Mouse (Mus musculus): ENCODE measurements at regions not wholly inside any gene's neighbourhood (a gene's known extent, or its start where the extent isn't known, plus 50 kb on each side); places are given as distances from the start of the nearest gene placed in this dataset.
A peak's percentile ranks its signal among the peaks of the same experiment; 100 is the strongest.

DNA sequence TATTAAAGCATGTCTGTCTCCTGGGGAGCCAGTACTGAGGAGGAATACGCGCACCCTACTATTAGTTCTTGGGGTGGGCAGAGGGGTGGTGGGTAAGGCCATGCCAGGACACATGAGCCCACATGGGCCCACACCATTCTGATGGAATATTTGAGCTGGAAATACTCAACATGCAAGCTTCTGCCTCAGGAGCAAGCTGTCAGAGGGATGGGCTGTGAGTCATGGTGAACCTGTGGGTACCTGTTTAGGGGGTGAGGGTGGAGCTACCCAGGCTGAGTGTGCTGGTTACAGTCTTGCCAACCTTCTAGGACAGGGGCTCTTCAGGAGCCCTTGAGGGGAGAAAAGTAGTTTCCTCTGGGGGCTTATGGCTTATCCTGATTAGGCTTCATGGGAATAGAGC, 264.9 kb downstream of the Bcl11a start:
- no peak for DNase-seq

DNA sequence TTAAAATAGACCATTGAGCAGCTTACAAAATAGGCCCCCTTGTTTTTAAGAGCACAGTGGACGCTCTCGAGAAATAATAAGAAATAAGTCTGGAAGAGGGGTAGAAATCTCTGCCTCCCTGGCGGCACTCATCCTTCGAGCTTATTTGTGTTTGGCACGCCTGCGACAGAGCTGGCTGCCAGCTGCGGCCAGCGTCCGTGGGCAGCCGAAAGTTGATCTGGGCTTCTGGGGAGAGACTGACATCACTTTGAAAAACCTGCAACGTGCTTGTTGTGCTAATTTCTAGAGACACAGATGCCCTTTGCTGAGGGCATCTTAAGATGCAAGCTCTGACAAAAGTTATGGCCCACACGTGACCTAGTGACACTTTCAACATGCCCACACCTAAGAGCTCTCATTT, 269.4 kb downstream of the Bcl11a start:
- no peak for DNase-seq

DNA sequence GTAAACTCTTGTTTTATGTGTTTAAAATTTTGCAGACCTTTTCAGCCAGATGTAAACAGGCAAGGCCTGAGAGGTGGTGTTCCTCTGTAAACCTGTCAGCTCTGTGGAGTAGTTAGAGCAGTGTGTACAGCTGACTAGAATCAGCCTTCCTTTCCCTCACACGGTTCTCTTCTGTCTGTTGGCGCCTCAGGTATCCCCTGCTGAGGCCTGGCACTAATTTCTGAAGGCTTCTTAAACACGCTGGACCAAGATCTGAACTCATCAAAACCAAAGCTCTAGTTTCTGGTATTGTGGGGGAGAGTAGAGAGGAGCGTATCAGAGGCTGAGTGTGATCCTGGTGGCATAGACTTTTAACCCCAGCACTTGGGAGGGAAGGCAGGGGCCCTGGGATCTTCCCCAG, 270.9 kb downstream of the Bcl11a start:
- DNase-seq = no peak

DNA sequence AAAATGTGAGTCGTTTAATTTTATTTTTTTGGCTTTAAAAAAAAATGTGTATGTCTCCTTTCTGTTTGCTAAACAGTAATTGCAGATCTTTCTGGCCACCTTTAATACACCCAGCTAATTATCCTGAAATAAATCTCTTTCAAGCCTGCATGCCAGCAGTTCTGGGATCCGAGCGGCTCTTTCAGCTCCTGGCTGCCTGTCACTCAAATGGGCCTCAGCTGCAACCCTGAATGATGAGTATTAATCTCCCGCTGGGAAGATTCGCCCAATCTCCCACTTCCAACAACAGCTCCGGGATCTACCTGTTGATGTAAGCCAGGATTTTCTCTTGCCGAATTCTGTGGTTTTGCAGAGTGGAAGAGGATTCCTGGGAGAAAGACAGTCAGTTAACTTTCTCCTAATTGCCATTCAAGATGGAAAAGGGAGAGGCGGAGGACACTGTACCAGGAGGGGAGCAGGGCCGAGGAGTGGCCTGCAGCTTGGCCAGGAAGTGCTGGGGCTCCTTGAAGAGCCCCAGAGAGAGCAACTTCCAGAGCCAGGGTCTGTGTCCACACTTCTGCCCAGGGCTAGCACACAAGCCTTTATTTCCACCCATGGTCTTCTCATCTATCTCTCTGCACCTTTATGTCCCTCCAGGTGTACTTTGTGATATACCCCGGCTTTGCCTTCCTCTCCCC, 272.2 kb downstream of the Bcl11a start:
- no peak for DNase-seq

DNA sequence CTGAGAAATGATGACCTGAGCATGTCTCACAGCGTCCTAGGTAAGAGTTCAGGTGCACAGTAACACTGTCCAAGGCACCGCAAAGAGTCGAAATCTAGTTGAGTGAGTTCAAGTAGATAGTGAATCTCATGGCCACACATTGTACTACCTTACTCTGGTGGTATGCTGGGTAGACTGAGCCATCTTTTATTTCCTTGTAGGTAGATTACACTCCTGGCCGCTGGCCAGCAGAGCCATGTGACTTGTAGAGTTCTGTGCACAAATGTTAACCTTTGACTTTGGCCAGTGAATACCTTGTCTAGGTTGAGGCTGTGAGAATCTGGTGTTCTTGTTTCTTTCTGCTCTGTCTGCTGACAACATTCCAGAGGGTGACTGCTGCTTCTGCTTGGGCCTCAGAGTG, 273.0 kb downstream of the Bcl11a start:
- DNase-seq = no peak

DNA sequence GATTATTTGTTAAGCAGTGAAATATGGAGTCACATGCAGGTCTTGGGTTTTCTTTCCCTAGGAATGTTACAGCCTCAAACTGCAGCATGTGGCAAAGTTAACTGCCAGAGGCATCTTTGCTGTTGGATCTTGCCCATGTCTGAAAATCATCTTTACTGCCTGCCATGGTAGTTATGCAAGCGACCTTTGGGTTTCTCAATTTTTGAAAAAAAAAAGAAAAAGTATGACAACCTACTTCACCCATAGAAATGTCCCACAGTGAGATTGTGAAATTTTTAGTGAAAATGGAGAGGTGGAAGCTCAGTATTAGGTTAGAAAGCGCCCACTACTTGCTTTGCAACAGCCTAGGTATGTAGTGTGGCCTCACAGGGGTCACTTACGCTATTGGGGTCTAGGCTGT, 274.2 kb downstream of the Bcl11a start:
- DNase-seq = no peak

DNA sequence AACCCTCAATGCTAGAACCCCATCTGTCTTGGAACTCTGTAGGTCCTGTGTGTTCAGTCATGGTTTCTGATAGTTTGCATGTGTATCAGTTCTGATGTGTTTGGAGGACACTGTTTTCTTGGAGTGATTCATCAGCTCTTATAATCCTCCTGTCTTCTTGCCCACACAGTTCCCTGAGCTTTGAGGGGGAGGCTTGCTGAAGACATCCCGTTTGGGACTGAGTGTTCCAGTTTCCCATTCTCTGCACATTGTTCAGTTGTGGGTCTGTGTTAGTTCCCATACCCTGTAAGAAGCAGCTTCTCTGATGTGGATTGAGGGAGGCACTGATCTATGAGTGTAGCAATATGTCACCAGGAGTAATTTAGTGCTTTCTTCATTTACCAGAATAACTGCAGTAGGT, 275.2 kb downstream of the Bcl11a start:
- no peak for DNase-seq

DNA sequence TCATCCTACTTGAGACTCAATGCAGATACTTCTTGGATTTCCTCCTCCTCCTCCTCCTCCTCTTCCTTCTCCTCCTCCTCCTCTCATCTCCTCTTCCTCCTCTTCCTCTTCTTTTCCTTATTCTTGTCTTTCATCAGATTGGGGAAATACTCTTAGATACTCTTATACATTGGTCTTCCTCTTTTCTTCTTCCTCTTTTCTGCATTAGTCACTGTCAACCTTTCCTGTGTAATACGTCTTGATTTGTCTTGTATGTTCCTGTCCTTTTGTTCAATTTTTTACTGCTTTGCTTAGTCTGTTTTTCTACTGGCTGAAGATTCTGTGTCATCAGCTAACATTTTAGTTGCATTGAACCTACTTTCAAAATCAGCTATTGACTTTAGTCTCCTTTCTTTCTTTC, 279.5 kb downstream of the Bcl11a start:
- no peak for DNase-seq

DNA sequence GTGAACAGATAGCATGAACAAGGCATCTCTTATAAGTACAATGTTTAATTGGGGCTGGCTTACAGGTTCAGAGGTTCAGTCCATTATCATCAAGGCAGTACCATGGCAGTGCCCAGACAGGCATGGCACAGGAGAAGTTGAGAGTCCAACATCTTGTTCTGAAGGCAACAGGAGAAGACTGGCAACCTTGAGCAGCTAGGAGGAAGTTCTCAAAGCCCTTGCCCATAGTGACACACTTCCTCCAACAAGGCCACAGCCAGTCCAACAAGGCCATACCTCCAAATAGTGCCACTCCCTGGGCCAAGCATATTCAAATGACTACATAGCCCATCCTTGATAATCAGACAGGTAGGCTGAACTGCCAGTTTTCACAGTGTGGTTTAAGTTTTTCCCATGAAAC, 281.2 kb downstream of the Bcl11a start:
- no peak for DNase-seq

DNA sequence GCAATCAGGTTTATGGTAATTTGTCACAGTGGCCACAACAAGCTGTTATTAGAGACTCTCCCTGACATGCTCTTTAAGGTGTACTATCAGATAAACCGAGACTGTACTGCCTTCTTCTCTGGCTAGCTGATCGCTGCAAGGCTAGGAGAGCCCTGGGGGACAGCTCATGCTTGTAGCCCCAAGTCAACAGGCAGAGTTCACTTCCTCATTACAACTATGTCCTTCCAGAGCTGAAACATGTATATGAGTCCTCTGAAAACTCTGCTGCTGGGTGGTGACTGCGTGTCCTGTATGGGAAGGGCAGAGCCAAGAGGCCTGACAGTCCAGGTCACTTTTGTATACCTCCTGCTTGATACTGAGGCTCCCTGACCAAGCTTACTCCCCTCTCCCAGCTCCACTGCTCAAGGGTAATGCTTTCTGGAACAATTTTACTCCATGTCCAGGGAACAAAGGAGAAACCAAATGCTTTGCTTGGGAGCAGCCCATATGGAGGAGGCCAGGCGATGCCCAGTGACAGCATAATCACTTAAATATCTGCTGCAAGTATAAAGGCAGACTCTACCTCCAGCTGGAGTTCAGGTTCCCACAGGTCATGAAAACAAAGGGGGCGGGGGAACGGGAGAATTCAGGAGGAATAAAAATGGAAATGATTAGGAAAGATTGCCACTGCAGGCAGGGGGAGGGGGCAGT, 284.3 kb downstream of the Bcl11a start:
- DNase-seq = no peak

DNA sequence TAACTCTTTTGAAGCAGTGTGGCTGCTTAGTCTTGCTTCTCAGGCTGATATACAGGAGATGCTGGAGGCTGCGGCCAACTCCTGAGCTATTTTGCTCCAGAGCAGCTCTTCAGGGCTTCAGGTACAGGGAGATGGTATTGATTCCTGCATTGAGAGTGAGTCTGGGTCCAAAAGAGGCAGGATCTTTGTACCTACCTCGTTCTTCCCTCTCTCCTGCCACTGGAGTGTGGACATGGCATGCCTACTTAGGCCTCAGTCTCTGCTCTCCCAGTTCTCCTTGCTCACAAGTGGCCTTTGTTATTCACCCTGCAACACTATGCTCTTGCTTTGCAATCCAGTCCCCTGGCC, 284.8 kb downstream of the Bcl11a start:
- no peak for DNase-seq

DNA sequence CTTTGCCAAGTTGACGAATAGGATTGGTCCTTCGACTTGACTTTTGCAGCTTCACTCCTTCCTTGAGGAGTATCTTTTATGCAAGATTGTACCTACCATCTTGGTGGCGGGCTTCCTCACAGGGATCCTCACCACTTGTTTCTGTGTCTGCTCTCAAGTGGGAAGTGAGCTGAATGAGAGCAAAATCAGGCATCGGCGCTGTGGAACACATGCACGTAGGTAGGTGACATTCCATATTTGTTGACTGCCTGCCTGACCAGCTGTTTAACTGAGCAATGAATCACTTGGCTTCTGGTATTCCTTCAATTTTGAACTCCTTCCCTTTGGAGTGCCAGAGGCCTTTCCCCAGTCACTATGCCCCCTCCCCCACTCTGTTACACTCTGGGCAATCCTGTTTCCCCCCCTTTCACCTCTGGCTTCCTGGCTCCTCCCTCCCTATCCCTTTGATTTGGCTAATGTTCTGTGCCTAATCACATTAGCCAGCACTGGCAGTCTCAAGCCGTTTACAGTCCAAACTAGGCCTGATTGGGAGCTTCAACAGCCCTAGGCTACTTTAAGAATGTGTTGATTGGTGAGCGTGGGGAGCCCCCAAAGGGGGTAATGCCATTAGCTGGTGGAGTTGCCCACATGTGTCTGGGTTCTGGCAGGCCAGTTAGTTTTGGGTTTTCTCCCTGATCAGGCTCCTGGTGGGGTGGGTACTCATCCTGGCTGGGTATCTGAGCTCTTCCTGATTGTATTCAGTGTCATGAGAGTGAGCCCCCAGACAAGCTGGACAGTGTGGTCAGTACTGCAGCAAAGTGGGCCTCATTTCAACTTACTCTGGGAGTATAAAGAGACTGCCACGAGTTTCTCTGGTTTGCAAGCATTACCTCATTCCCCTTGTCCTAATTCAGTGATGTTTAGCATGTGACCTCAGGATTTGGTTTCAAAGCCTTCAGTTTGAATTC, 285.8 kb downstream of the Bcl11a start:
- DNase-seq = peak; percentile 19

DNA sequence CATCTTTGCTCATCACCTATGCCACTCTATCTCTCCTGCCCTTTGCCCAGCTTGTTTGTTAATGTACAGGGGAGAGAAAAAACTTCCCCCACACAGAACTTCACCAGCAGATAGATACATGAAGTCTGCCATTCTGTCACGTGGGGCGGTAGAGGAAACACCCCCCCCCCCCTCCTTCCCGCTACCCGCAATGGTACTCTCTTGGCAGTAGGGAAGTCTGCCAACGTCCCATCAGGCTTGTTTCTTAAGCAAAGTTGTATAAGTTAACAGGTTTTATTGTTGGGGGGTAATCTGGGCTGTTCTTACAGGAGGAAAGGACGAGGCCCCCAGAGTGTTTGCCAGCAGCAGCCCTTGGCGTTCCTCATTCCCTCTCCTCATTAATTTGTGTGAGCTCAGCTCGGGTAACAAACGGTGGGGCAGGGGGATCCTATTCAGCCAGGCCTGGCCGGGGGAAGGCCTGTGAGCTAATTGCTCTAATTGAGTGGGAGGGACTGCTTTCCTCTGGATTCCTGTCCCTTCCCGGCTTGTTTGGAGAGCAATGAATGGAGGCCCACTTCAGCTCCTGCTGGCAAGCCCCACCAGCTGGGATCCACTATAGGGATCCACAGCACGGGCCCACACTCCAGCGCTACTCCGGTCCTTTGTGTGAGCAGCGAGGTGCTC, 292.5 kb downstream of the Bcl11a start:
- DNase-seq = no peak

DNA sequence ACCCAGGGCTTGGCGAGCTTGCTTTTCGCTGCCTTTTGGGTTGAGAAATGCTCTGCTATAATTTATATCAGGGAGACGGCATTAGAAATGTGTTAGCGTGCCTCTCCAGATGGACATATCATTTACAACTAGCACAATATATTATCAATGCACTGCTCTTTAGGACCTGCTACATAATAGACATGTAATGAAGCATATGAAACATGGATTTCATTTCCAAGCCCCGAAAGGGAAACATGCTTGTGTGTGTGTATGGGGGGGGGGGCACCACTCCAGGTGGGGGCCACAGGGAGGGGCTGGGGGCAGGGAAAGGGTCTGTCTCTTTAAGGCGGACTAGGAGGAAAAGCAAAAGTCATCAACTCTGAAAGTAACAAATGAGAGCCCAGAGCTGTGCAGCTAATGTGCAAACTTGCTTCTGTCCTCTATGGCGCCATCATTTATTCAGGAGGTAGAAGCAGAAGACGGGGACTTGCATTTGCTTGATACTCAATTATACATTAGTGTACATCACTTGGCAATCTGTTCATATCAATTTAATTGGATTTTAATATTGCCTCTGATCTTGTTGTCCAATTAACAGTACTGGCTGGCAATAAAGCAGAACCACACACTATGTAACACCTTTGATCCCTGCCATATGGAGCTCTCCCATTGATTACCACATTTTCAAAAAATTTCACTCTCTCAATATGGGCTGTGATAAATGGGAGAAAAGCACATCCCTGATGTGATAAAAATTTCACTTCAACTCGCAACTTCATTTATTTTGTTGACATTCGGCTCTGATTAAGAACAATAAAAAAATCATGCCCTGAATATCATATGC, 293.2 kb downstream of the Bcl11a start:
- DNase-seq = no peak

DNA sequence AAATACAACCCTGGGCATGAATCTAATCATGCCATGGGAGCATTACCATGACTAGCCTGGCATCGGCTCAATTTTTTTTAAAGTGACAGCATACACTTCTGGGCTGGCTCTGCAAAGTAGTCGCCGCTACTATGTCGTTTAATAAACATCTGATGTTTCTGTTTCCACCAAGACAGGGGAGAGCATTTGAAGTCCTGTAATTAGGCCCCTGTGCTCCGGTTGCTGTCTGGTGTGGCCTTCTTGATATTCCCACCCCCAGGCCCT, 293.8 kb downstream of the Bcl11a start:
- DNase-seq = peak; percentile 6

DNA sequence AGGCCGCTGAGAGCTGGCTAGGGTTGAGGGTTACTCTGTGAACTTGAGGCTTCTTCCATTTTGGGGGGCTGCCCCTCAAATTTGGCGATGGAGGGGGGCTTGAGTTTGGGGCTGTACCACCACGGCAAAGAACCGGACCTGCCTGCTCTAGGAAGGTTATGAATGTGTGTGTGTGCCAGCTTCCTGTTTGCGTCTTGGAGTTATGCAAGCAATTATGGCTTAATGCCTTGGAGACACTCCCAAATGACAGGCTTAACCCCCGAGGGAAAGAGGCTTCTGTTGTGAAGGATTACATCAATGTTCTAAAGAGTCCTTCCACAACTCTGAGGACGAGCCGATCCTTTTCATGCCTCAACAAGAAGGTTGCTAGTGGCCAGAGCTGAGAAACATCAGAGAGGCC, 294.1 kb downstream of the Bcl11a start:
- DNase-seq = peak; percentile 64

DNA sequence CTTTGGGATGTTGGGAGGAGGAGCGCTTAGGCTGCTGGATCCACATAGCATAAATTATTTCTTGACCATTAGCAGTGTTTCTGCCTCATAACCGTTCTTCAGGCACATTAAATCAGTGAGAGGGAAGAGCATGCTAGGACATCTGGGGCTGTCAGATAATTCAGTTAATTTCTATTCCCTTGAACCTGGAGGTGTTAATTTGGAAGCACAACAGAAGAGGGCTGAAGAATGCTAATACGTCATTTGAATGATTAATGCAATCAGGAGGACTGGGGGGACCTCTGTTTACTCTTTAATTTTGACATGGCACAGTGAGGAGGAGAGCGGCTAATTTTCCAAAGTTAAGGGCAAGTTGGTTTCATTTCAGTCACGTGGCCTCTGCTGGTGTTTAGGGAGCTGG, 294.8 kb downstream of the Bcl11a start:
- no peak for DNase-seq

DNA sequence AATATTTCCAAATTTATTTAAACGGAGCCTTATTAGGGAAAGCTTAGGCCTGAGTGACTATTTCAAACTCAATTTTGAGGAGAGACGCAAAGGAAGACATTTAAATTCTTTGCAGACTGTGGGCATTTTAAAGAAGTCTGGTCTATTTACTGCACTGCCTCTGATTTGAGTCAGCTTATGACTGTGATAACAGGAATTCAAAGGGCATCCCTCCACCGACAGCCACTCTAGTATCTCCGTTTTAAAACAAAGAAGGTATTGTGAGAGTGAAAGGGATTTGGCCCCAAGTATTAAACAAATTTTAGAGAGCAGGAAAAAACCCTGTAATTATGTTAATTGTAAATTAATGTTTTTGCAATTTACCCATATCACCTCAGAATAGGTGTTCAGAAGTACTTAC, 295.4 kb downstream of the Bcl11a start:
- no peak for DNase-seq

DNA sequence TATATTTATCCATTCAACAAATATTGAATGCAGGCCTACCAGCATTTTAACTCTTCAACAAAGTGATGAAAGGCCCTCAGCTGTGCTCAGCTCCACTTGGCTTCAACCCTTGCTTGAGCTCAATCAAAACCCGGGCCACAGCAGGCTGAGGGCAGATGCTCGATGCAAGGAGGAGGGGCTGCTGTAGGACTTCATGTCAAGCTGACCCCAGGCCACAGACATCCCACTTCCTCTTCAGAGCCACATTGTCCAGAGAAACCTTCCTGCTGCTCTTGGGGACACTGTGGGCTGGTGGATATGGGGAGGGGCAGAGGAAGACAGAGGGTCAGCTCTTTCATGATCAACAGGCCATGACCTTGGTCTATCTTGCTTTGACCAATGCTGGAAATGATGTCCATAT, 299.7 kb downstream of the Bcl11a start:
- DNase-seq = no peak

DNA sequence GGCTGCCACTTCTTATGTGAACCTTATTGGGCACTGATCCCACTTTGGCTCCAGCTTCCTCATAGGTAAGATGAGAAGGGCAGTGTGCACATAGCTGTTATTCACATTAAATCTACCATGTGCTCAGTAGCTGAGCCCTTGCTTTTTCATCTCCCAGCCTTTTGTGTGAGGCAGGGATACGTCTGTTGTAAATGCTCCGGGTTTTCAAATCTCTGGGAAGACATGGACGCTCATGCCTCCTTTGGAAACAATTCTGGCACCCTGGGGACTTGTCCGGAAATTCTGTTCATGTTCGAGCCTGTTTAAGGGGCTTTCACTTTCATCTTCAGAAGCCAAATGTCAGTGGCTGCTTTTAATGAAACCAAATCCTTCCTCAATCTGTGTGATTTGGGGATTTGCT, 312.7 kb downstream of the Bcl11a start:
- no peak for DNase-seq

DNA sequence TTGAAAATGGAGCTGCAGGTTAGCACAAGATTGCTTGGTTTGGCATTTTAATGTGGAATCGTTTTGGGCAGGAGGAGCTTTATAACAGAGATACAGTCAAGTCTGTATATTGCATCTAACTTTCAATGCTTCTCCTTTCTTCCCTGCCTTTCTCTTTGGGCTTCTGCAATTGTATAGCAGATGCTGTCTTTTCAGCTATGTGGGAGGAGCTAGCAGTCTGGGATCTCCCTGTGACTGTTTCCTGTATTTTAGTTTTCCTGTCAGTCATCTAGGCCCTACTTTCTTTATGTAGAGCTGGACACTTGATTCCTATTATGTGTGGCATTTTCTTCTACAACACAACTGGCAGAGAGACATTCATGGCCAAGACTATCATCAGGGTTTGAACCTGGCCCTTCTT, 313.5 kb downstream of the Bcl11a start:
- no peak for DNase-seq

DNA sequence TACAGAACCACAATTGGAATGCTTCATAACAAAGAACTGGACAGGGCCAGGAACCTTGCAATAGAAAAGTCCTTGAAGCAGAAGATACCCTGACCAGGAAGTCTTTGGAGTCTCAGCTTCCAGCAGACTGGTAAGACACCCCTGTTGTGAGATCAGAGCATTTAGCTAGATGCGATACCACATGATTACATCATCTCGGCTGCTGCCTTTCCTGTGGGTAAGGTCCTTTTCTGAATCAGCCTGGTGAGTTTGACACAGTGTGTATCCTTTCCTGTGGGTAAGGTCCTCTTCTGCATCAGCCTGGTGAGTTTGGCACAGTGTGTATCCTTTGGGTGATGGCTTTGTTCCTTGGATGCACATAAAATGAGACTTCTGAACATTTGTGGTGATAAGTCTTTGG, 317.6 kb downstream of the Bcl11a start:
- no peak for DNase-seq

DNA sequence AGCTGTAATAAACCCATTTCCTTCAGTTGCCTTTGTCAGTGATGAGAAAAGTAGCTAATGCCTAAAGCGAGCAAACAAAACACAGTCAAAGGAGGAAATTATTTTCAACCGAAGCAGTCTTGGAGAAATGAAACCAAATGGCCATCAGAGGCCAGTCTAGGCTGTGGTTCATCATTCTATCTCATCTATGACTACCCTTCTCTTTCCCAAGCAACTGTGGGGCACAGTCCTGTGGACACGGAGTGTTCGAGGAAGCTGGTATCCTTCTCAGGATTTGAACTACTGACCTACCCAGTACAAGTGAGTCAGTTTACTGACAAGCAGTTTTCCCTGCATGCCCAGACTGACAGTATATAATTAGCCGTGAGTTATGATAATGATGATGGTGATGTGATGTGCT, 319.1 kb downstream of the Bcl11a start:
- DNase-seq = no peak

Data from lung, postnatal 10 days (tissue).